Mouse (Mus musculus): ENCODE measurements at regions not wholly inside any gene's neighbourhood (a gene's known extent, or its start where the extent isn't known, plus 50 kb on each side); places are given as distances from the start of the nearest gene placed in this dataset.

- TF ChIP-seq CTCF (conservative IDR thresholded peaks at IDR 0.05 in 1 of 2, IDR thresholded peaks at IDR 0.05 in 1 of 2; ENCODE audit: low read depth in 2 of 2, low read length in 2 of 2), result no peak
- no peak for TF ChIP-seq ZNF384 (IDR thresholded peaks at IDR 0.05; ENCODE audit: low read depth, low read length)
- no peak for TF ChIP-seq ZMIZ1 (IDR thresholded peaks at IDR 0.05; ENCODE audit: low read depth, low read length)
- TF ChIP-seq NELFE (IDR thresholded peaks at IDR 0.05; ENCODE audit: low read depth, low read length), result no peak
- no peak for TF ChIP-seq MAX (IDR thresholded peaks at IDR 0.05; ENCODE audit: low read length)
- TF ChIP-seq POLR2A (IDR thresholded peaks at IDR 0.05; ENCODE audit: low read depth, low read length), result no peak
- TF ChIP-seq POLR2AphosphoS2 (IDR thresholded peaks at IDR 0.05; ENCODE audit: low read depth, low read length), result no peak
- no peak for TF ChIP-seq ZKSCAN1 (IDR thresholded peaks at IDR 0.05; ENCODE audit: borderline replicate concordance, low read depth, low read length)
- no peak for TF ChIP-seq MYC (IDR thresholded peaks at IDR 0.05; ENCODE audit: low read depth, low read length)
Measured at GRCm38 (mm10) chr15:62952487-62953214, 892.3 kb downstream of the Gsdmc2 start.
